27 mouse cellular contexts compared by ENCODE assay signal in the genomic region with DNA sequence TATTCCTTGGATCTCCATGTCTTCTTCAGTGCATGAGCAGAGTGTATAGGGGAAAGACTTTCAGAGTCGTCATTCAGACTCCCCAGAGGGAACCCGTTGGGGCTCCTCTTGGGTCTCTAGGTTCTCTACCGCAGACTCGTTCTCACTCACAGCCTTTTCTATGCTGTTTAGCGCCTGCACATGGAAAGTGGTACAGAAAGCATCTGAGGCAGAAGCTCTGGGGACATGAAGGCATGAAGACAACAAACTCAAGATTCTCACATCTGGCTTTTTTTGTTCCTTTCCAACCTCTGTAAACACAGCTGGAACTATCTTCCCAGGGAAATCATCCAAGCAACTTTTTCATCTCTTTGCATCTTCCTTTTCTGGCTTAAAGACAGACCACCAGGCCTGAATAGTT.
"Had no signal": no experiment of that assay in that cellular context is flagged by ENCODE, and none has a peak within 500 bp of the region (broad histone marks: within the 10 kb centered on the region; RNA-seq: fewer than 3 reads in every experiment).

No protein-coding gene starts in this region.

- DNase-seq: gastrocnemius, postnatal 10 days; heart, adult 2 months; heart, postnatal 14 days; heart, postnatal 4 days; kidney, adult 18-20 months; kidney, adult 8-10 months; kidney, postnatal 10 days; kidney, postnatal 25 days; kidney, postnatal 4 days; liver; liver, embryonic 13.5 days had no signal

- H3K4me3 ChIP-seq: heart, adult 2 months; heart, embryonic 13.5 days; heart, embryonic 15.5 days; hindbrain, embryonic 10.5 days; hindbrain, embryonic 12.5 days; intestine, embryonic 15.5 days; layer of hippocampus, adult 2 months; left cerebral cortex, adult 2 months; limb, embryonic 10.5 days; limb, embryonic 12.5 days; liver, embryonic 13.5 days; liver, embryonic 15.5 days had no signal

- H3K27ac ChIP-seq: heart, adult 2 months; heart, embryonic 13.5 days; heart, embryonic 15.5 days; hindbrain, embryonic 10.5 days; hindbrain, embryonic 12.5 days; hindbrain, embryonic 14.5 days; intestine, embryonic 15.5 days; layer of hippocampus, adult 2 months; left cerebral cortex, adult 2 months; limb, embryonic 10.5 days; limb, embryonic 12.5 days; liver, embryonic 13.5 days; liver, embryonic 15.5 days had no signal

- H3K36me3 ChIP-seq: heart, embryonic 15.5 days; hindbrain, embryonic 10.5 days; hindbrain, embryonic 12.5 days; intestine, embryonic 15.5 days; limb, embryonic 10.5 days; limb, embryonic 12.5 days; liver, embryonic 13.5 days; liver, embryonic 15.5 days had no signal

- H3K4me1 ChIP-seq: heart, embryonic 13.5 days; heart, embryonic 15.5 days; hindbrain, embryonic 10.5 days; hindbrain, embryonic 12.5 days; intestine, embryonic 15.5 days; limb, embryonic 10.5 days; limb, embryonic 12.5 days; liver, embryonic 13.5 days; liver, embryonic 15.5 days had no signal

- H3K27me3 ChIP-seq: heart, embryonic 13.5 days; heart, embryonic 15.5 days; hindbrain, embryonic 12.5 days; intestine, embryonic 15.5 days; limb, embryonic 12.5 days; liver, embryonic 13.5 days; liver, embryonic 15.5 days had no signal

- H3K9me3 ChIP-seq: heart, embryonic 13.5 days; heart, embryonic 15.5 days; hindbrain, embryonic 10.5 days; hindbrain, embryonic 12.5 days; intestine, embryonic 15.5 days; limb, embryonic 10.5 days; limb, embryonic 12.5 days; liver, embryonic 13.5 days; liver, embryonic 15.5 days had no signal

- H3K9ac ChIP-seq: heart, embryonic 13.5 days; heart, embryonic 15.5 days; hindbrain, embryonic 12.5 days; hindbrain, embryonic 14.5 days; intestine, embryonic 15.5 days; limb, embryonic 12.5 days; liver, embryonic 13.5 days; liver, embryonic 15.5 days had no signal

- H3K4me2 ChIP-seq: heart, embryonic 11.5 days; heart, embryonic 13.5 days; heart, embryonic 15.5 days; hindbrain, embryonic 12.5 days; hindbrain, embryonic 14.5 days; intestine, embryonic 15.5 days; limb, embryonic 12.5 days; liver, embryonic 11.5 days; liver, embryonic 13.5 days; liver, embryonic 15.5 days had no signal

- ATAC-seq: hindbrain, embryonic 16.5 days; inflammation-experienced regulatory T-cells, adult 6 months; intestine, embryonic 15.5 days; intestine, postnatal 0 days had no signal
